Mouse (Mus musculus) liver, embryonic 16.5 days (tissue): ENCODE measurements around the gene Gpr180. TPM values are rescaled to one million over a fixed set of nuclear protein-coding genes. Genes with fewer than 3 reads are reported as not detected.
"Not testable (repeated sequence)": the region's sequence is repeated elsewhere in the genome, so short reads cannot be mapped to it uniquely, and the experiment has no call there.

ENCODE experiments used
- ATAC-seq: fragments of 200-750 bp; cut with Nextera tagmentation; 2 replicates; pipeline ENCODE4 v1.8.0; 2017; ENCODE audit warnings: low read depth, mild to moderate bottlenecking, moderate number of reproducible peaks, moderate library complexity
- H3K27ac ChIP-seq: fragments of 300-500 bp; sonication (generic); 2 replicates; pipeline ENCODE4 v1.5.1; 2014; ENCODE audit warnings: mild to moderate bottlenecking, low read length
- H3K27me3 ChIP-seq: fragments of 300-500 bp; sonication (generic); 2 replicates; pipeline ENCODE4 v1.6.1; 2014; ENCODE audit warnings: low read depth, low read length, mixed read lengths; ENCODE audit not compliant: control insufficient read depth, insufficient read depth
- H3K36me3 ChIP-seq: fragments of 300-500 bp; sonication (generic); 2 replicates; pipeline ENCODE4 v1.6.1; 2014; ENCODE audit warnings: mild to moderate bottlenecking; ENCODE audit not compliant: control insufficient read depth, insufficient read depth
- H3K4me1 ChIP-seq: fragments of 300-500 bp; sonication (generic); 2 replicates; pipeline ENCODE4 v1.6.1; 2014; ENCODE audit warnings: low read depth, low read length, mixed read lengths; ENCODE audit not compliant: control insufficient read depth
- H3K4me2 ChIP-seq: fragments of 300-500 bp; sonication (generic); 2 replicates; pipeline ENCODE4 v1.6.1; 2014; ENCODE audit warnings: low read depth, low read length, mixed read lengths
- H3K4me3 ChIP-seq: fragments of 300-500 bp; sonication (generic); 2 replicates; pipeline ENCODE4 v1.5.1; 2014; ENCODE audit warnings: low read depth, mild to moderate bottlenecking, low read length
- H3K9ac ChIP-seq: fragments of 300-500 bp; sonication (generic); 2 replicates; pipeline ENCODE4 v1.6.1; 2014; ENCODE audit warnings: low read depth, low read length
- H3K9me3 ChIP-seq: fragments of 300-500 bp; sonication (generic); replicated peaks from 2 replicates; pipeline ENCODE4 v1.6.1; 2016; ENCODE audit warnings: low read length; ENCODE audit not compliant: control insufficient read depth
- WGBS: fragments of 180-500 bp; shearing (Covaris S2); extraction: QIAGEN DNeasy Blood & Tissue Kit; methylation state at CpG from one replicate; pipeline ENCODE4 v1.1.7; 2014; ENCODE audit not compliant: insufficient replicate concordance; 5-methylcytosine and 5-hydroxymethylcytosine counted together
- polyA plus RNA-seq: library from polyadenylated mRNA; unstranded; fragments of >200 nt; fragmentation: Nextera tagmentation; extraction: Ambion mirVana; gene quantifications from 2 replicates; pipeline ENCODE4 v1.2.1, GENCODE M21; 2015

Gene Gpr180
- polyA plus RNA-seq, 1 experiment from 2014 or later = 10.0 TPM

DNA sequence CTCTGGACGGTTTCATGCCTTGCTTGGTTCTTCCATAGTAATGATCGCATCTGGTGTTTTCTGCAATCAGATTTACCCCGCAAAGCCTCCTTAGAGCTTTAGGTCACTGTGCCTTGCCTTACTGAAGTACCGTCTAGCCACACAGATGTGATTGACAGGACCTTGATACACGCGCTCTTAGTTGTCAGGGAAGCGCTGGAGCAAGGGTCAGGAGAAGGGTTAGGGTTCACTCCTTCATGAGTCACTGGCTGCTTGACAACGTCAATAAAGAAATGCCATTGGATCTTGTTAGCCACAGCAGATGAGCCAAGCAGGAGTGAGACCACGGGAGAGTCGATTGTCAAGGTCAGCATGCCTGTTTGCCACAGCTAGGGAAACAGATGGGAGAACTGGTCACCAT, 11.6 kb downstream of the Gpr180 start:
- Histone ChIP-seq H3K9ac (no peak overlapping the region), H3K27me3 (no peaks in the 10 kb centered on the region), H3K9me3 (no peaks in the 10 kb centered on the region), H3K4me1 (no peaks in the 10 kb centered on the region), H3K27ac (no peak overlapping the region), H3K36me3 (no peaks in the 10 kb centered on the region), H3K4me3 (no peak overlapping the region), H3K4me2 (no peak overlapping the region)
- no peak for ATAC-seq
- WGBS = 68% methylated on average over 10 of the region's 10 CpGs

DNA sequence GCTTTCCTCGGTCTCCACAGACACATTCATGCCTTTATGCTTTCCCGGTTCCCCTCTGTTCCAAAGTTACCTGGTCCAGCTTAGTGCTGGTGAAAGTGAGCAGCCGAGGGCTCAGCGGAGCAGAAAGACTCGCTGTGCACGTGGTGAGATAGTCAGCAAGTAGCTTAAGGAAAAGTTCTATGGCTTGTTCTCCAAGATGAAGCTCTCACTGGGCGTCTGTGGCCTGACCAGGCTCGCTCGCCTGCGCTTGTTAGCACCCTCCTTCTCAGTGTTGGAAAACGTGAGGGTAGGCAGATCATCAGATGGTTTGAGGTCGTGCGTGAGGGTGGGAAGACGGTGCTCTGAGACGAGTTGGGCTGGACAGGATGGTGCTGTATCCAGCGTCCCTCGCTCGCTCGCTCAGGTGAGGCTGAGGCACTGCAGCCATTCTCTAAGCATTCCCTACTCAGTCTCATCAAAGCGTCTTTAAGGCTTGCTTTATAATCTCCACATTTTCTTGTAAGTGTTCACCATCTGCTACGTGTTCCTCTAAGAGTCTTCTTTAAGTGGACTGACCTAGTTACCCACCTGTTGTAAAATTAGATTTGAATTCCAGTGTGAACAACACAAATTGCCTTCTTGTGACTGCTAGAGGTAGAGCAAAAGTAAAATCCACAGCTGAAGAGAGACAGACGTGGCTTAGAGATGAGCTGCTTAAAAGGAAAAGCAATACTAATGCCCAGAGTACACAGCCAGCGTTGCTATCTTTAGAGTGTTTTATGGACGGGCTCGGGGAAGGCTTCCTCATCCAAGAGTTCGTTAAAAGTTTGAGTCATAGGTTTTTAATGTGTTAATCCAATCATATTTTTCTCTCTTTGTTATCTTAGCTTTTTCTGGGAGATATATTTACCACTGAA, 13.9 kb downstream of the Gpr180 start:
- ATAC-seq = no peak
- no peaks in the 10 kb centered on the region for H3K36me3 ChIP-seq
- WGBS = 80% methylated on average over 26 of the region's 26 CpGs
- no peaks in the 10 kb centered on the region for H3K4me1 ChIP-seq
- no peak overlapping the region for H3K27ac ChIP-seq
- H3K27me3 ChIP-seq = no peaks in the 10 kb centered on the region
- no peaks in the 10 kb centered on the region for H3K9me3 ChIP-seq
- H3K9ac ChIP-seq = no peak overlapping the region
- H3K4me3 ChIP-seq = no peak overlapping the region
- no peak overlapping the region for H3K4me2 ChIP-seq

DNA sequence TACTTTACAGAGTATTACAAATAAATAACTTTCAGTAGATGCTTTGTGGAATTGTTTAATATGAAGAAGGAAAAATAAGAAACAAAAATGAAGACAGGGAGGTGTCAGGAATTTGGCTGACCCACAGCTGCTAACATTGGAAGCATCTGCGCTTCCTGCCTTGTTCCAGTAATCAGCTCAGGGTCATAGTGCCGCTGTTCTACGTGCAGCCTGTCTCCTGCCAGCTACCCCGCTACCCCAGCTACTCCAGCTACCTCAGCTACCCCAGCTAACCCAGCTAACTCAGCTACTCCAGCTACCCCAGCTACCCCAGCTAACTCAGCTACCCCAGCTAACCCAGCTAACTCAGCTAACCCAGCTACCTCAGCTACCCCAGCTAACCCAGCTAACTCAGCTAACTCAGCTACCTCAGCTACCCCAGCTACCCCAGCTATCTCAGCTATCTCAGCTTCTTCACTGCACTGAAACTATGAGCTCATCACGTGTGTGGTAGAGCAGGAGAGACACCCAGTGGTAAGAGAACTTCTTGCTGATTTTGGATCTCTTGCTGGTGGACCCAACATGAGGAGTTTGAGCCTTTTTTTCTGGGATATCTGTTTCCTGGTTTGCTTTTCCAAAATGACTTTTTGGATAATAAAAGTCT, 14.8 kb downstream of the Gpr180 start:
- Histone ChIP-seq H3K27me3 (no peaks in the 10 kb centered on the region), H3K9me3 (no peaks in the 10 kb centered on the region), H3K4me1 (no peaks in the 10 kb centered on the region), H3K36me3 (no peaks in the 10 kb centered on the region), H3K27ac (no peak overlapping the region), H3K9ac (no peak overlapping the region), H3K4me2 (no peak overlapping the region), H3K4me3 (no peak overlapping the region)
- ATAC-seq = no peak
- 67% methylated on average over 5 of the region's 5 CpGs for WGBS

DNA sequence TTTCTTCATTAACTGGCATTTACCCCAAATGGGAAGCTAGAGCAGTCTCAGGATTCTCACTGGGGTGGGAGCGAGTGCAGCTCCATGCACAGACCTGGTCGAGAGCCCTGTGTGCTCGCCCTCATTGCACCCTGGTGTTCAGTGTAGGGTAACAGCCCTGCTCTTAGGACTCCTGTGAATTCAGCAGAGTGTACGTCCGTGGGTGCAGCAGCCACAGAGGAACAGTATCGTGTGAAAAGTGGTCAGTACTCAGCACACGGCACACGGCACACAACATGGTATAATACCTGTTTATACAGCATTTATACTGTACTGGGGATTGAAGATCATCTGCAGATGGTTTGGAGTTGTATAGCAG, 15.3 kb downstream of the Gpr180 start:
- no peak overlapping the region for H3K9ac ChIP-seq
- H3K27ac ChIP-seq = no peak overlapping the region
- WGBS = 76% methylated on average over 8 of the region's 8 CpGs
- H3K36me3 ChIP-seq = no peaks in the 10 kb centered on the region
- no peaks in the 10 kb centered on the region for H3K4me1 ChIP-seq
- ATAC-seq = no peak
- H3K9me3 ChIP-seq = no peaks in the 10 kb centered on the region
- no peaks in the 10 kb centered on the region for H3K27me3 ChIP-seq
- H3K4me2 ChIP-seq = no peak overlapping the region
- H3K4me3 ChIP-seq = no peak overlapping the region

DNA sequence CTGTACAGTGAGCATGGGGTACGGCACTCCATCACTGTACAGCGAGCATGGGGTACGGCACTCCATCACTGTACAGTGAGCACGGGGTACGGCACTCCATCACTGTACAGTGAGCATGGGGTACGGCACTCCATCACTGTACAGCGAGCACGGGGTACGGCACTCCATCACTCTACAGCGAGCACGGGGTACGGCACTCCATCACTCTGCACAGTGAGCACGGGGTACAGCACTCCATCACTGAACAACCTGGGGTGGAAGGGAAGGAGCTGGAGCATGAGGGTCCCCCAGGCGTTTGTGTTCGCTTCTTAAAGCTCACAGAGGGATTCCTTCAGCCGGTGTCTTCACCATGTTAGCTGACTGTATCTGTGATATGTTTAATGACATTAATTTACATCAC, 19.1 kb downstream of the Gpr180 start:
- WGBS = 84% methylated on average over 16 of the region's 16 CpGs
- H3K9ac ChIP-seq, H3K4me2 ChIP-seq, H3K27ac ChIP-seq, H3K4me3 ChIP-seq, H3K36me3 ChIP-seq, H3K4me1 ChIP-seq, ATAC-seq, H3K9me3 ChIP-seq, H3K27me3 ChIP-seq: not testable (repeated sequence)

DNA sequence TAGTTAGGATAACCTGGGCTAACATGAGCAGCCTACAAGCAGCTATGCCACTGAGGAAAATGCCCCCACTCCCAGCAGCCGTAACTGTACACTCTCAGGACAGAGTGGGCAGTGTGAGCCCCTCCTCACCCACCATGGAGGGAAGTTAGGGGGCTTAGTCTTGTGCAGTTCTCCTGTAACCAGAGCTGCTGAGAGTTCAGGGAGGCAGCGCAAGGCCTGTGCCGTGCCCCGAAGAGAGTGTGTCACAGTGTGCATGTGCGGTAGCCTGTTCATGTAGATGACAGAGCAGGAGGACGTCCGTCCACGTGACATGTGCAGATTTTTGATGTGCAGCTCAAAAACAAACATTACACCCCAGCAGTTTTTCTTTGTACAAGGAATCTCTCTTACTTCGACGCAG, 19.8 kb downstream of the Gpr180 start:
- no peak overlapping the region for H3K4me3 ChIP-seq

DNA sequence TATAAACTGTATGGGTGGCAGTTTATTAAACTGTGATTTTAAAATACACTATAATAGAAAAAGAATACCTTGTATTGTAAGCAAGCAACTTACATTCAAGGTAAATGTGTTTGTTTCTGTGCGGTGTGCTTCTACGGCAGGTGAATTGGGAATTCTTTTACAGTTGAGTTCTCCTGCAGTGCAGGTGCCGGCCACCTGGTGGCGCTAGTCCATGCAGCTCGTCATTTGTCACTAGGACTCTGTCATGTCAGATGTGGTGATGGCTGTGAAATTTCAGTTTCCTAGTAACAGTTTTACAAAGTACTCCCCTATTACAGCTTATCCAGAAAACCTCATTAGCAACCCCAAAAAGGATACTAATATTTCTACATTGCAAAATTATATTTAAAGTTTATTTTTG, 20.2 kb downstream of the Gpr180 start:
- Histone ChIP-seq H3K27ac (no peak overlapping the region), H3K4me3 (no peak overlapping the region), H3K36me3 (no peaks in the 10 kb centered on the region; the same call in none of the 2 replicates), H3K4me1 (no peaks in the 10 kb centered on the region), H3K9me3 (no peaks in the 10 kb centered on the region), H3K27me3 (no peaks in the 10 kb centered on the region), H3K9ac (no peak overlapping the region), H3K4me2 (no peak overlapping the region)
- ATAC-seq = no peak
- WGBS = 31% methylated on average over 5 of the region's 5 CpGs

More for the DNA sequence above, 19.8 kb downstream of the Gpr180 start:
- Histone ChIP-seq H3K9me3 (no peaks in the 10 kb centered on the region), H3K4me1 (no peaks in the 10 kb centered on the region), H3K27ac (no peak overlapping the region), H3K9ac (no peak overlapping the region), H3K27me3 (no peaks in the 10 kb centered on the region), H3K4me2 (no peak overlapping the region), H3K36me3 (no peaks in the 10 kb centered on the region; the same call in none of the 2 replicates)
- 81% methylated on average over 10 of the region's 10 CpGs for WGBS
- ATAC-seq = 0 out of 2 replicates have a peak, but pooled peaks have one; percentile 7

DNA sequence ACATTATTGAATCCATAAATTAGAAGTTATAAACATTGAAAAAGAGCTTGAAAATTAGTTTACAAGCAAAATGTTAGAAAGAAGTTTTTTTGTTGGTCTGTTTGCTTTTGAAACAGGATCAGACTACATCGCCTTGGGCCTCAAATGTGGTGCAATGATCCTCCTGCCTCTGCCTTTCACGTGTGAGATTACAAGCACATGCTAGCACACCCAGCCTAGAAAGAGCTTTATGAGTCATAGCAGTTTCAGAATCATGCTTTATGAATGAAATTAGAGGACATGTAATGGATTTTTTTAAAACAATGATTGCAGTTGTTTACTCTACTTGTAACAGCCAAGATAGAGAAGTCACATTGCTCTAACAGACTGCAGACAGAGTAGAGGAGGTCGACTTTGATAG, 24.8 kb downstream of the Gpr180 start:
- Histone ChIP-seq H3K4me1 (no peaks in the 10 kb centered on the region), H3K27ac (no peak overlapping the region), H3K4me3 (no peak overlapping the region), H3K4me2 (no peak overlapping the region), H3K27me3 (no peaks in the 10 kb centered on the region), H3K9ac (no peak overlapping the region), H3K36me3 (no peaks in the 10 kb centered on the region; the same call in none of the 2 replicates), H3K9me3 (no peaks in the 10 kb centered on the region)
- 61% methylated on average over 3 of the region's 3 CpGs for WGBS
- ATAC-seq = no peak

DNA sequence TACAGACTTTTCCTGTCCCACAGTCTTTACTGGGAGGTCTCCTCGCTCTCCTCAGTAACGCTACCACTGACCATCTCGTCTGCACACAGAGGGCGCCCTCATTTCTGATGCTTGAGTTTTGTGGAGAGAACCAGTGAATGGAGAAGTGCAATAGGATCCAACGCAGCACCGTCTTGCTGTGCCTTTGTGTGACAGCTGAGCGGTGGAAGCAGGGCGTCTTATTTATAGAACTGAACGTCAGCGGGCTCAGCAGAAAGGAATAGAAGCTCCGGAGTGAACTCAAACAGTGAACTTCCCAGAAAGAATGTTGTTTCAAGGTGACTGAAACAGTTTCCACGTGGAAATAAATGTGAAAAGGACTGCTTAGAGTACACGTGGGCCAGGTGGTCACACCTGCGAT, 25.7 kb downstream of the Gpr180 start:
- H3K4me1 ChIP-seq = no peaks in the 10 kb centered on the region
- no peaks in the 10 kb centered on the region for H3K9me3 ChIP-seq
- no peaks in the 10 kb centered on the region for H3K27me3 ChIP-seq
- no peak overlapping the region for H3K4me3 ChIP-seq
- H3K4me2 ChIP-seq = no peak overlapping the region
- H3K36me3 ChIP-seq = no peaks in the 10 kb centered on the region; the same call in none of the 2 replicates
- no peak for ATAC-seq
- H3K27ac ChIP-seq = no peak overlapping the region
- H3K9ac ChIP-seq = no peak overlapping the region
- 77% methylated on average over 14 of the region's 14 CpGs for WGBS
